Mouse (Mus musculus) kidney, adult 2 months (tissue): ENCODE measurements at regions not wholly inside any gene's neighbourhood (a gene's known extent, or its start where the extent isn't known, plus 50 kb on each side); places are given as distances from the start of the nearest gene placed in this dataset.

ENCODE experiments used
- CTCF ChIP-seq: fragments of 200-500 bp; conservative IDR thresholded peaks from 2 replicates; pipeline ENCODE4 v1.5.1; 2011; ENCODE audit warnings: low read depth, mild to moderate bottlenecking, control low read depth, low read length, moderate library complexity, mixed read lengths; ENCODE audit not compliant: insufficient read depth, insufficient read length
- POLR2A ChIP-seq: fragments of 200-500 bp; IDR thresholded peaks from one replicate; pipeline ENCODE4 v1.6.1; 2011; ENCODE audit warnings: low read depth, low read length, control low read depth

DNA sequence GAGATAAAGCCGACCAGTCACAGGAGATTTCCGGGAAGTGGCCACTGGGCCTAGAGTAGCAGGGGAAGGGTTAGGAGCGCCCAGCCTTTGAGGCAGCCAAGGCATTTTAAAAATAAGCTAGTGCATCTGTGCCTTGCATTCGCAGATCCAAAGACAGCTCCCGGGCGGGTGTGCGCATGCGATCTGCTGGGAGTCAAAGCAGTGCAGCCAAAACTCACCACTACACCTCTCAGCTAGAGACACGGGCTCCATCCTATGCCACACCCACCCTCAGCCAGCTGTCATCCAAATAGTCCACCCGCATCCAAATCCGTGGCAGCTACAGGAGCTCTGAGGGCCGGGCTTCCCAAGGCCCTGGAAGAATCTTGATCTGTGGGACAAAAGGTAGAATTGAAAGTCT is 220.2 kb upstream of the Sulf2 start:
- TF ChIP-seq POLR2A (no peak), CTCF (no peak)
